Mouse (Mus musculus): ENCODE data around the gene Fnd3c2. TPM values are rescaled to one million over a fixed set of nuclear protein-coding genes. Genes with fewer than 3 reads are reported as not detected.
"Not testable (repeated sequence)": the region's sequence is repeated elsewhere in the genome, so short reads cannot be mapped to it uniquely, and the experiment has no call there.

The Fnd3c2 gene
- not detected in 2 replicates for polyA plus RNA-seq (2012; rRNA removed)

GRCm38 (mm10) chrX:106255276-106255675 lies at the start of gene Fnd3c2:
Gene Fnd3c2 (minus strand): TSS chrX:106255376.
- H3K4me3 ChIP-seq (ENCODE audit: extremely low read depth, insufficient read depth, insufficient read length) = no peak within 1 kb of the TSS
- TF ChIP-seq POLR2A (IDR thresholded peaks at IDR 0.05; ENCODE audit: low read depth, low read length) = no peak
- no peak for TF ChIP-seq CTCF (IDR thresholded peaks at IDR 0.05; ENCODE audit: extremely low read depth, insufficient read depth, insufficient read length, insufficient replicate concordance)
- no peak within 1 kb of the TSS for H3K27ac ChIP-seq (ENCODE audit: insufficient read depth, low read length)
- H3K4me1 ChIP-seq (ENCODE audit: control insufficient read depth, insufficient read depth, insufficient read length) = no peaks in the 10 kb centered on the region
- no peaks in the 10 kb centered on the region for H3K36me3 ChIP-seq (ENCODE audit: control insufficient read depth, insufficient read depth, low read length)
- no peaks in the 10 kb centered on the region for H3K27me3 ChIP-seq (ENCODE audit: control insufficient read depth, insufficient read depth, low read length)
- WGBS = 78% methylated on average over 4 of the region's 4 CpGs
- DNase-seq (ENCODE audit: low read depth in 1 of 2, low spot score in 2 of 2) = no peak

DNA sequence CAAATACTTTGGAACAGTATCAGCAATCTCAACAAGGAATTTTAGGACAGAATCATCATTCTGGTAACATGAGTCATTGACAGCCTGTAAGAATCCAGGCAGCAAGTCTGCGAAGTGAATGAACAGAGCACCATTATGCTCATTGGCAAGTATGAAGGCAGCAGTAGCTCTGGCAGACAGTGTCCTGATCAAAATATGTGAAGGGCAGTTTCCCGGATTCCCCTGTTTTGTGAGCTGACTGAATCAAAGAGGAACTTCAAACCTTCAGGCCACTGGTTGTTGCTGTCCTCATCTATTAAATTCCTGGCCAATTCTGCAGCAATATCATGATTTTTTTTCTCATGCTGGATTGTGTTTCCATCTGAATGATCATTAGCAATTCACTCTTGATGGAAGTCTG lies 29.3 kb upstream of the Fnd3c2 start:
- no peaks in the 10 kb centered on the region for H3K4me1 ChIP-seq (ENCODE audit: control insufficient read depth, insufficient read depth, insufficient read length)
- no peak overlapping the region for H3K4me3 ChIP-seq (ENCODE audit: extremely low read depth, insufficient read depth, insufficient read length)
- no peak for DNase-seq (ENCODE audit: low read depth in 1 of 2, low spot score in 2 of 2)
- 76% methylated on average over 2 of the region's 2 CpGs for WGBS
- no peaks in the 10 kb centered on the region for H3K36me3 ChIP-seq (ENCODE audit: control insufficient read depth, insufficient read depth, low read length)
- no peak overlapping the region for H3K27ac ChIP-seq (ENCODE audit: insufficient read depth, low read length)
- no peak for TF ChIP-seq POLR2A (IDR thresholded peaks at IDR 0.05; ENCODE audit: low read depth, low read length)
- no peak for TF ChIP-seq CTCF (IDR thresholded peaks at IDR 0.05; ENCODE audit: extremely low read depth, insufficient read depth, insufficient read length, insufficient replicate concordance)
- no peaks in the 10 kb centered on the region for H3K27me3 ChIP-seq (ENCODE audit: control insufficient read depth, insufficient read depth, low read length)

- Histone ChIP-seq H3K27ac (ENCODE audit: insufficient read depth, low read length) (no peak within 1 kb of the TSS), H3K4me3 (ENCODE audit: extremely low read depth, insufficient read depth, insufficient read length) (no peak within 1 kb of the TSS), H3K27me3 (ENCODE audit: control insufficient read depth, insufficient read depth, low read length) (no peaks in the 10 kb centered on the region), H3K4me1 (ENCODE audit: control insufficient read depth, insufficient read depth, insufficient read length) (no peaks in the 10 kb centered on the region), H3K36me3 (ENCODE audit: control insufficient read depth, insufficient read depth, low read length) (no peaks in the 10 kb centered on the region)
- DNase-seq (ENCODE audit: low read depth in 1 of 2, low spot score in 2 of 2) = no peak
- WGBS = 91% methylated on average over 25 of the region's 25 CpGs
- TF ChIP-seq POLR2A (IDR thresholded peaks at IDR 0.05; ENCODE audit: low read depth, low read length) (no peak), CTCF (IDR thresholded peaks at IDR 0.05; ENCODE audit: extremely low read depth, insufficient read depth, insufficient read length, insufficient replicate concordance) (no peak)
These were observed 34.1 kb downstream of the Fnd3c2 start, which contains the start of gene Taf9b for GRCm38 (mm10) chrX:106221058-106221457. Gene Taf9b (minus strand): TSS chrX:106221158.

DNA sequence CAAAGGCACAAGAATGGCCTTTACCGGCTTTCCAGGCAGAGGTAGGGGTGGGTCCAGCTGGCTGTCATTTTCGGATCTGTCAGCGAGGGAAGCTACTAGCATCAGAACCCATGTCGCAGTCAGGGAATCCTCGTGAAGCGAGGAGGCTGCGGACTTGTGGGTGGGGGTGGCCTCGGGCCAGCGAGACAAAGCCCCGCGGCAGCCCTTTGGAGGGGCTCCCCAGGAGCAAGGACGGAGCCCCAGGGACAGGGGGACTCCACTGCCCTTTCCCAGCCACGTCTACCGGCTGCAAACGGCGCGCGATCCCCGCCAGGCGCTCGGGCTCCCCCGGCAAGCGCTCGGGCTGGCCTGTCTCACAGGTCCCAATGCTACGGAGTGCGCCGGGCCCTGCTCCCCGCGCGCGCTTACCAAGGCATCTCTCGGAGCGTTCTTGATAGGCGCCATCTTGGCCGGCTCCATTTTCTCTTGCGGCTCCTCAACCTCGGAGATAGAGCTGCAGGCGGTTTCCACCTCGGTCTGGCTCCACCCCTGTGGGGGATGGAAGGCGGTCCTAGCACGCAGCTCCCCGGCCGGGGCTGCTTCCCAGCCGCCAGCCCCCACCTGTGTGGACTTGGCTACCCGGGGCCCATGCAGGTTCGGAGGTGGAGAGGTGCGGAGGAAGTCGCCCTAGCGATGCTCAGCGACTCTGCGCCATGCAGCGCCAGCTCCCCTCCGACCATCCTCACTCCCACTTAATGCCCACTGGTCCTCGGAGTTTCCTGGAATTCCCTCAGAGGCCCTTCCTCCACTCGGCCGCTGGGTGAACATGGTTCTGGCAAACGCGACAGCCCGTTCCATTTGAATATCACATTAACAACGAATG lies 35.8 kb downstream of the Fnd3c2 start:
- Histone ChIP-seq H3K36me3 (ENCODE audit: control insufficient read depth, insufficient read depth, low read length) (no peaks in the 10 kb centered on the region), H3K4me1 (ENCODE audit: control insufficient read depth, insufficient read depth, insufficient read length) (no peaks in the 10 kb centered on the region), H3K4me3 (ENCODE audit: extremely low read depth, insufficient read depth, insufficient read length) (peak overlapping the region; percentile 75), H3K27me3 (ENCODE audit: control insufficient read depth, insufficient read depth, low read length) (no peaks in the 10 kb centered on the region), H3K27ac (ENCODE audit: insufficient read depth, low read length) (peak overlapping the region; percentile 53; the same call in 1 of the 2 replicates)
- TF ChIP-seq POLR2A (IDR thresholded peaks at IDR 0.05; ENCODE audit: low read depth, low read length) (no peak), CTCF (IDR thresholded peaks at IDR 0.05; ENCODE audit: extremely low read depth, insufficient read depth, insufficient read length, insufficient replicate concordance) (no peak)
- WGBS = 25% methylated on average over 60 of the region's 60 CpGs
- DNase-seq (ENCODE audit: low read depth in 1 of 2, low spot score in 2 of 2) = peak; percentile 44 to 58

- Histone ChIP-seq H3K27ac (ENCODE audit: insufficient read depth, low read length) (no peak overlapping the region), H3K4me3 (ENCODE audit: extremely low read depth, insufficient read depth, insufficient read length) (no peak overlapping the region), H3K36me3 (ENCODE audit: control insufficient read depth, insufficient read depth, low read length) (no peaks in the 10 kb centered on the region; the same call in 1 of the 2 replicates), H3K4me1 (ENCODE audit: control insufficient read depth, insufficient read depth, insufficient read length) (no peaks in the 10 kb centered on the region), H3K27me3 (ENCODE audit: control insufficient read depth, insufficient read depth, low read length) (no peaks in the 10 kb centered on the region)
- WGBS = 90% methylated on average over 2 of the region's 2 CpGs
- no peak for DNase-seq (ENCODE audit: low read depth in 1 of 2, low spot score in 2 of 2)
- TF ChIP-seq CTCF (IDR thresholded peaks at IDR 0.05; ENCODE audit: extremely low read depth, insufficient read depth, insufficient read length, insufficient replicate concordance) (no peak), POLR2A (IDR thresholded peaks at IDR 0.05; ENCODE audit: low read depth, low read length) (no peak)
These were observed 46.1 kb downstream of the Fnd3c2 start for GRCm38 (mm10) chrX:106209100-106209499.

DNA sequence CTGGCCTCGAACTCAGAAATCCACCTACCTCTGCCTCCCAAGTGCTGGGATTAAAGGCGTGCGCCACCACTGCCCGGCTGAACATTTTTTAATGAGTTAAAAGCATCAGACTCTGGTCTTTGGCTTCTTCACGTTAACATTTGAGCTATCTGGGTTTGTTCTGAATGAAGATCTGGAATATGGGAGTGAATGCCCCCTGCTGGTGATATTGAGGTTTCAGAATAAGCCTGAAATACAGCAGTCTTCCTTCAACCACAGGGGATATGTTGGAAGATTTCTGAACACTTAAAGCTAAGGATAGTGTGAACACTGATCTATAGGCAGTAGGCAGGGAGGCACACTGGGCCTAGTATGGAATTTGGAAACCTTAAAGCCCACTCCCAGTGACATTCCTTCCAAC lies 56.3 kb downstream of the Fnd3c2 start:
- no peak for TF ChIP-seq POLR2A (IDR thresholded peaks at IDR 0.05; ENCODE audit: low read depth, low read length)
- no peak for TF ChIP-seq CTCF (IDR thresholded peaks at IDR 0.05; ENCODE audit: extremely low read depth, insufficient read depth, insufficient read length, insufficient replicate concordance)
- WGBS = 84% methylated on average over 5 of the region's 5 CpGs
- Histone ChIP-seq H3K27me3 (ENCODE audit: control insufficient read depth, insufficient read depth, low read length) (no peaks in the 10 kb centered on the region), H3K36me3 (ENCODE audit: control insufficient read depth, insufficient read depth, low read length) (peaks cover 12% of the 10 kb centered on the region; the same call in 1 of the 2 replicates), H3K27ac (ENCODE audit: insufficient read depth, low read length) (no peak overlapping the region), H3K4me3 (ENCODE audit: extremely low read depth, insufficient read depth, insufficient read length) (no peak overlapping the region), H3K4me1 (ENCODE audit: control insufficient read depth, insufficient read depth, insufficient read length) (no peaks in the 10 kb centered on the region)
- DNase-seq (ENCODE audit: low read depth in 1 of 2, low spot score in 2 of 2) = no peak

- Histone ChIP-seq H3K27me3 (ENCODE audit: control insufficient read depth, insufficient read depth, low read length) (no peaks in the 10 kb centered on the region), H3K27ac (ENCODE audit: insufficient read depth, low read length) (no peak overlapping the region), H3K4me3 (ENCODE audit: extremely low read depth, insufficient read depth, insufficient read length) (no peak overlapping the region), H3K36me3 (ENCODE audit: control insufficient read depth, insufficient read depth, low read length) (peaks cover 10% of the 10 kb centered on the region; the same call in 1 of the 2 replicates), H3K4me1 (ENCODE audit: control insufficient read depth, insufficient read depth, insufficient read length) (no peaks in the 10 kb centered on the region)
- WGBS = 65% methylated on average over 5 of the region's 5 CpGs
- DNase-seq (ENCODE audit: low read depth in 1 of 2, low spot score in 2 of 2) = no peak
- no peak for TF ChIP-seq CTCF (IDR thresholded peaks at IDR 0.05; ENCODE audit: extremely low read depth, insufficient read depth, insufficient read length, insufficient replicate concordance)
- TF ChIP-seq POLR2A (IDR thresholded peaks at IDR 0.05; ENCODE audit: low read depth, low read length) = no peak
These were observed 57.9 kb downstream of the Fnd3c2 start for GRCm38 (mm10) chrX:106197308-106197707.

GRCm38 (mm10) chrX:106194361-106194760 lies 60.8 kb downstream of the Fnd3c2 start:
- WGBS = 87% methylated on average over 6 of the region's 6 CpGs

More at GRCm38 (mm10) chrX:106194361-106194760, 60.8 kb downstream of the Fnd3c2 start:
- not testable (repeated sequence) for H3K27me3 ChIP-seq (ENCODE audit: control insufficient read depth, insufficient read depth, low read length); H3K4me1 ChIP-seq (ENCODE audit: control insufficient read depth, insufficient read depth, insufficient read length); H3K4me3 ChIP-seq (ENCODE audit: extremely low read depth, insufficient read depth, insufficient read length); H3K27ac ChIP-seq (ENCODE audit: insufficient read depth, low read length); H3K36me3 ChIP-seq (ENCODE audit: control insufficient read depth, insufficient read depth, low read length); DNase-seq (ENCODE audit: low read depth in 1 of 2, low spot score in 2 of 2)
